Mouse (Mus musculus) forebrain, embryonic 10.5 days (tissue): ENCODE results near the gene Myo1e. TPM values are rescaled to one million over a fixed set of nuclear protein-coding genes. Genes with fewer than 3 reads are reported as not detected.
A peak's percentile ranks its signal among the peaks of the same experiment; 100 is the strongest.
"Not testable (repeated sequence)": the region's sequence is repeated elsewhere in the genome, so short reads cannot be mapped to it uniquely, and the experiment has no call there.

ENCODE experiments used
- DNase-seq: peaks from one replicate; pipeline ENCODE4 v3.0.0-alpha.2; 2017; ENCODE audit warnings: low spot score; ENCODE audit errors: extremely low spot score
- H3K27ac ChIP-seq: fragments of 300-500 bp; sonication (generic); 2 replicates; pipeline ENCODE4 v1.5.1; 2016; ENCODE audit warnings: mild to moderate bottlenecking
- H3K27me3 ChIP-seq: fragments of 300-500 bp; sonication (generic); 2 replicates; pipeline ENCODE4 v1.6.1; 2016; ENCODE audit warnings: mild to moderate bottlenecking; ENCODE audit not compliant: poor library complexity, severe bottlenecking
- H3K36me3 ChIP-seq: fragments of 300-500 bp; sonication (generic); replicated peaks from 2 replicates; pipeline ENCODE4 v1.6.1; 2016; ENCODE audit warnings: mild to moderate bottlenecking, moderate library complexity
- H3K4me1 ChIP-seq: fragments of 300-500 bp; sonication (generic); 2 replicates; pipeline ENCODE4 v1.6.1; 2016
- H3K4me3 ChIP-seq: fragments of 300-500 bp; sonication (generic); 2 replicates; pipeline ENCODE4 v1.5.1; 2016; ENCODE audit warnings: mild to moderate bottlenecking, moderate library complexity
- H3K9me3 ChIP-seq: fragments of 300-500 bp; sonication (generic); 2 replicates; pipeline ENCODE4 v1.6.1; 2016; ENCODE audit warnings: mild to moderate bottlenecking, moderate library complexity
- WGBS: fragments of 180-500 bp; shearing (Covaris S2); methylation state at CpG from one replicate; pipeline ENCODE4 v1.1.7; 2016; 5-methylcytosine and 5-hydroxymethylcytosine counted together
- polyA plus RNA-seq: library from polyadenylated mRNA; unstranded; fragments of >200 nt; fragmentation: Nextera tagmentation; extraction: Ambion mirVana; gene quantifications from 2 replicates; pipeline ENCODE4 v1.2.1, GENCODE M21; 2016

Myo1e gene
- polyA plus RNA-seq, 1 experiment from 2014 or later = 11.4 TPM

- WGBS = 61% methylated on average over 10 of the region's 10 CpGs
- no peak overlapping the region for H3K27ac ChIP-seq
- DNase-seq = no peak
These were observed 39.3 kb downstream of the Myo1e start for GRCm38 (mm10) chr9:70246427-70246826.

GRCm38 (mm10) chr9:70248046-70248445, 40.9 kb downstream of the Myo1e start:
- no peaks in the 10 kb centered on the region for H3K9me3 ChIP-seq
- 90% methylated on average over 6 of the region's 6 CpGs for WGBS
- peaks cover 17% of the 10 kb centered on the region; the same call in 1 of the 2 replicates for H3K4me1 ChIP-seq
- H3K27ac ChIP-seq = no peak overlapping the region
- no peaks in the 10 kb centered on the region for H3K27me3 ChIP-seq
- DNase-seq = no peak
- no peaks in the 10 kb centered on the region for H3K36me3 ChIP-seq
- H3K4me3 ChIP-seq = no peak overlapping the region

More at GRCm38 (mm10) chr9:70246427-70246826, 39.3 kb downstream of the Myo1e start:
- Histone ChIP-seq H3K27me3 (no peaks in the 10 kb centered on the region), H3K36me3 (no peaks in the 10 kb centered on the region), H3K4me1 (peaks cover 20% of the 10 kb centered on the region; the same call in 1 of the 2 replicates), H3K4me3 (no peak overlapping the region), H3K9me3 (no peaks in the 10 kb centered on the region)

GRCm38 (mm10) chr9:70248826-70249225, 41.7 kb downstream of the Myo1e start:
- peaks cover 17% of the 10 kb centered on the region; the same call in 1 of the 2 replicates for H3K4me1 ChIP-seq
- WGBS = 90% methylated on average over 4 of the region's 4 CpGs
- no peaks in the 10 kb centered on the region for H3K27me3 ChIP-seq
- no peak for DNase-seq
- H3K36me3 ChIP-seq = no peaks in the 10 kb centered on the region
- H3K27ac ChIP-seq = no peak overlapping the region
- H3K4me3 ChIP-seq = no peak overlapping the region
- no peaks in the 10 kb centered on the region for H3K9me3 ChIP-seq

- Histone ChIP-seq H3K27me3 (no peaks in the 10 kb centered on the region), H3K4me3 (no peak overlapping the region), H3K27ac (no peak overlapping the region), H3K9me3 (no peaks in the 10 kb centered on the region), H3K36me3 (no peaks in the 10 kb centered on the region), H3K4me1 (peaks cover 17% of the 10 kb centered on the region; the same call in 1 of the 2 replicates)
- WGBS = 78% methylated on average over 12 of the region's 12 CpGs
- no peak for DNase-seq
These were observed 42.9 kb downstream of the Myo1e start for GRCm38 (mm10) chr9:70249881-70250681.

GRCm38 (mm10) chr9:70251441-70251985, 44.4 kb downstream of the Myo1e start:
- H3K27ac ChIP-seq = no peak overlapping the region
- no peak overlapping the region for H3K4me3 ChIP-seq
- peaks cover 14% of the 10 kb centered on the region; the same call in 1 of the 2 replicates for H3K4me1 ChIP-seq
- no peaks in the 10 kb centered on the region for H3K27me3 ChIP-seq
- 89% methylated on average over 10 of the region's 10 CpGs for WGBS
- H3K9me3 ChIP-seq = no peaks in the 10 kb centered on the region
- no peaks in the 10 kb centered on the region for H3K36me3 ChIP-seq
- DNase-seq = no peak

GRCm38 (mm10) chr9:70253016-70253415, 45.9 kb downstream of the Myo1e start:
- DNase-seq = no peak
- no peak overlapping the region for H3K4me3 ChIP-seq
- H3K27me3 ChIP-seq = no peaks in the 10 kb centered on the region
- H3K36me3 ChIP-seq = no peaks in the 10 kb centered on the region
- no peaks in the 10 kb centered on the region for H3K9me3 ChIP-seq
- WGBS = 88% methylated on average over 1 of the region's 1 CpGs
- H3K27ac ChIP-seq = no peak overlapping the region
- peaks cover 22% of the 10 kb centered on the region for H3K4me1 ChIP-seq

- Histone ChIP-seq H3K27me3 (no peaks in the 10 kb centered on the region), H3K4me1 (peaks cover 23% of the 10 kb centered on the region), H3K9me3 (no peaks in the 10 kb centered on the region), H3K27ac (no peak overlapping the region), H3K36me3 (no peaks in the 10 kb centered on the region), H3K4me3 (no peak overlapping the region)
- 77% methylated on average over 4 of the region's 4 CpGs for WGBS
- DNase-seq = no peak
These were observed 47.9 kb downstream of the Myo1e start for GRCm38 (mm10) chr9:70255005-70255404.

GRCm38 (mm10) chr9:70256027-70256426, 48.9 kb downstream of the Myo1e start:
- not testable (repeated sequence) for H3K36me3 ChIP-seq, H3K9me3 ChIP-seq, H3K27ac ChIP-seq, DNase-seq, H3K4me3 ChIP-seq, H3K27me3 ChIP-seq
- WGBS = 95% methylated on average over 7 of the region's 7 CpGs
- H3K4me1 ChIP-seq = peaks cover 28% of the 10 kb centered on the region

GRCm38 (mm10) chr9:70257289-70258101, 50.3 kb downstream of the Myo1e start:
- Histone ChIP-seq H3K36me3 (no peaks in the 10 kb centered on the region), H3K27me3 (no peaks in the 10 kb centered on the region), H3K27ac (0 out of 2 replicates have a peak overlapping the region, but pooled peaks have one; percentile 26), H3K4me1 (peaks cover 43% of the 10 kb centered on the region), H3K4me3 (no peak overlapping the region; the same call in 1 of the 2 replicates), H3K9me3 (no peaks in the 10 kb centered on the region)
- WGBS = 51% methylated on average over 13 of the region's 13 CpGs
- no peak for DNase-seq

- Histone ChIP-seq H3K4me3 (no peak overlapping the region), H3K4me1 (peaks cover 59% of the 10 kb centered on the region), H3K36me3 (no peaks in the 10 kb centered on the region), H3K27me3 (no peaks in the 10 kb centered on the region), H3K9me3 (no peaks in the 10 kb centered on the region), H3K27ac (0 out of 2 replicates have a peak overlapping the region, but pooled peaks have one; percentile 35)
- peak; percentile 21 for DNase-seq
- 40% methylated on average over 9 of the region's 9 CpGs for WGBS
These were observed 53.2 kb downstream of the Myo1e start for GRCm38 (mm10) chr9:70260324-70260841.

- 81% methylated on average over 5 of the region's 5 CpGs for WGBS
- peaks cover 59% of the 10 kb centered on the region for H3K4me1 ChIP-seq
These were observed 54.5 kb downstream of the Myo1e start for GRCm38 (mm10) chr9:70261646-70262045.

GRCm38 (mm10) chr9:70263134-70263533, 56.0 kb downstream of the Myo1e start:
- H3K36me3 ChIP-seq = no peaks in the 10 kb centered on the region
- H3K9me3 ChIP-seq = no peaks in the 10 kb centered on the region
- no peak overlapping the region for H3K4me3 ChIP-seq
- no peak for DNase-seq
- no peak overlapping the region for H3K27ac ChIP-seq
- WGBS = 67% methylated on average over 8 of the region's 8 CpGs
- peaks cover 49% of the 10 kb centered on the region for H3K4me1 ChIP-seq
- no peaks in the 10 kb centered on the region for H3K27me3 ChIP-seq

More at GRCm38 (mm10) chr9:70261646-70262045, 54.5 kb downstream of the Myo1e start:
- H3K4me3 ChIP-seq = no peak overlapping the region
- no peak overlapping the region for H3K27ac ChIP-seq
- DNase-seq = no peak
- H3K36me3 ChIP-seq = no peaks in the 10 kb centered on the region
- no peaks in the 10 kb centered on the region for H3K9me3 ChIP-seq
- no peaks in the 10 kb centered on the region for H3K27me3 ChIP-seq
